Mouse (Mus musculus) CD4-positive, CD25-positive, alpha-beta regulatory T cell, adult 2 months (primary cell): ENCODE measurements around the gene Gm3139.
"Not testable (repeated sequence)": the region's sequence is repeated elsewhere in the genome, so short reads cannot be mapped to it uniquely, and the experiment has no call there.

Experiments used
- DNase-seq: peaks from one replicate; pipeline ENCODE4 v3.0.0-alpha.2; 2012; ENCODE audit warnings: low read depth, low spot score

Gene Gm3139

DNA sequence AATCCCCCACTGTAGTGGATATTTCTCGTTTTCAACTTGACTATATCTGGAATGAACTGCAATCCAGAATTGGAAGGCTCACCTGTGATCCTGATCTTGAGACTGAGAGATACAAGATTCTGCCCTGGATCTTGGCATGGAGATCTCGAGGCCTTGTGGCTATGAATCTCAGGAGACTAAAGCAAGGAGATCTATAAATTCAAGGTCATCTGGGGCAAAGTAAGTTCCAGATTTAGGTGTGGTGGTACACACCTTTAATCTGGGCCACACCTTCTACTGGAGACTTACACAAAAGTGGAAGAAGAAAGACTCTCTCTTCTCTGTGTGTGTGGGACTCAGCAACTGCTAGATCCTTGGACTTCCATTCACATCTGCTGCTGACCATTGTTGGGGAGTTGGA is at the start of gene Gm3139:
Gene Gm3139 (plus strand): TSS at position 301 of the 400 bp plus-strand sequence.
- not testable (repeated sequence) for DNase-seq
